Mouse (Mus musculus): ENCODE results near the gene Cyp2d26. TPM values are rescaled to one million over a fixed set of nuclear protein-coding genes. Genes with fewer than 3 reads are reported as not detected.

Cyp2d26 gene
- polyA plus RNA-seq, 1 experiment from 2014 or later = 0.26 TPM

- no peak overlapping the region for H3K9ac ChIP-seq (ENCODE audit: low read length)
- WGBS = 63% methylated on average over 1 of the region's 1 CpGs
- H3K27ac ChIP-seq (ENCODE audit: low read length) = no peak overlapping the region
- H3K4me1 ChIP-seq (ENCODE audit: control insufficient read depth, insufficient read depth, low read length) = no peaks in the 10 kb centered on the region
- ATAC-seq (replicated peaks; ENCODE audit: extremely low read depth, insufficient read depth, low FRiP score) = no peak
- no peaks in the 10 kb centered on the region for H3K27me3 ChIP-seq (ENCODE audit: control insufficient read depth, insufficient read depth, low read length)
- H3K4me3 ChIP-seq (ENCODE audit: low read length) = no peak overlapping the region
- H3K36me3 ChIP-seq (ENCODE audit: control insufficient read depth, insufficient read depth) = peaks cover 11% of the 10 kb centered on the region; the same call in 1 of the 2 replicates
- no peaks in the 10 kb centered on the region for H3K9me3 ChIP-seq (replicated peaks; ENCODE audit: control insufficient read depth, low read length)
- H3K4me2 ChIP-seq (ENCODE audit: low read depth, low read length) = no peak overlapping the region
These were observed 16.5 kb upstream of the Cyp2d26 start for GRCm38 (mm10) chr15:82810556-82810955.

- H3K9me3 ChIP-seq (replicated peaks; ENCODE audit: control insufficient read depth, low read length) = no peaks in the 10 kb centered on the region
- 75% methylated on average over 6 of the region's 6 CpGs for WGBS
- H3K36me3 ChIP-seq (ENCODE audit: control insufficient read depth, insufficient read depth) = peaks cover 11% of the 10 kb centered on the region; the same call in 1 of the 2 replicates
- no peaks in the 10 kb centered on the region for H3K27me3 ChIP-seq (ENCODE audit: control insufficient read depth, insufficient read depth, low read length)
- ATAC-seq (replicated peaks; ENCODE audit: extremely low read depth, insufficient read depth, low FRiP score) = no peak
- no peak overlapping the region for H3K4me3 ChIP-seq (ENCODE audit: low read length)
- H3K27ac ChIP-seq (ENCODE audit: low read length) = no peak overlapping the region
- no peak overlapping the region for H3K9ac ChIP-seq (ENCODE audit: low read length)
- no peaks in the 10 kb centered on the region for H3K4me1 ChIP-seq (ENCODE audit: control insufficient read depth, insufficient read depth, low read length)
- no peak overlapping the region for H3K4me2 ChIP-seq (ENCODE audit: low read depth, low read length)
These were observed 15.4 kb upstream of the Cyp2d26 start for GRCm38 (mm10) chr15:82809511-82809910.

GRCm38 (mm10) chr15:82806969-82807763 is 13.1 kb upstream of the Cyp2d26 start:
- no peaks in the 10 kb centered on the region for H3K9me3 ChIP-seq (replicated peaks; ENCODE audit: control insufficient read depth, low read length)
- H3K36me3 ChIP-seq (ENCODE audit: control insufficient read depth, insufficient read depth) = peaks cover 9% of the 10 kb centered on the region; the same call in 1 of the 2 replicates
- H3K4me3 ChIP-seq (ENCODE audit: low read length) = no peak overlapping the region
- no peak for ATAC-seq (replicated peaks; ENCODE audit: extremely low read depth, insufficient read depth, low FRiP score)
- H3K4me2 ChIP-seq (ENCODE audit: low read depth, low read length) = no peak overlapping the region
- 82% methylated on average over 5 of the region's 5 CpGs for WGBS
- H3K4me1 ChIP-seq (ENCODE audit: control insufficient read depth, insufficient read depth, low read length) = no peaks in the 10 kb centered on the region
- no peak overlapping the region for H3K27ac ChIP-seq (ENCODE audit: low read length)
- no peaks in the 10 kb centered on the region for H3K27me3 ChIP-seq (ENCODE audit: control insufficient read depth, insufficient read depth, low read length)
- no peak overlapping the region for H3K9ac ChIP-seq (ENCODE audit: low read length)

- Histone ChIP-seq H3K27me3 (ENCODE audit: control insufficient read depth, insufficient read depth, low read length) (no peaks in the 10 kb centered on the region), H3K36me3 (ENCODE audit: control insufficient read depth, insufficient read depth) (0 out of 2 replicates have a peak, but pooled peaks cover 3% of the 10 kb centered on the region), H3K9ac (ENCODE audit: low read length) (no peak overlapping the region), H3K4me1 (ENCODE audit: control insufficient read depth, insufficient read depth, low read length) (no peaks in the 10 kb centered on the region), H3K4me2 (ENCODE audit: low read depth, low read length) (no peak overlapping the region), H3K9me3 (replicated peaks; ENCODE audit: control insufficient read depth, low read length) (no peaks in the 10 kb centered on the region), H3K4me3 (ENCODE audit: low read length) (no peak overlapping the region), H3K27ac (ENCODE audit: low read length) (no peak overlapping the region)
- WGBS = 74% methylated on average over 5 of the region's 5 CpGs
- ATAC-seq (replicated peaks; ENCODE audit: extremely low read depth, insufficient read depth, low FRiP score) = no peak
These were observed 10.9 kb upstream of the Cyp2d26 start for GRCm38 (mm10) chr15:82804708-82805639.

- Histone ChIP-seq H3K4me3 (ENCODE audit: low read length) (no peak overlapping the region), H3K4me1 (ENCODE audit: control insufficient read depth, insufficient read depth, low read length) (no peaks in the 10 kb centered on the region), H3K4me2 (ENCODE audit: low read depth, low read length) (no peak overlapping the region), H3K27ac (ENCODE audit: low read length) (no peak overlapping the region), H3K9me3 (replicated peaks; ENCODE audit: control insufficient read depth, low read length) (no peaks in the 10 kb centered on the region), H3K9ac (ENCODE audit: low read length) (no peak overlapping the region), H3K36me3 (ENCODE audit: control insufficient read depth, insufficient read depth) (no peaks in the 10 kb centered on the region), H3K27me3 (ENCODE audit: control insufficient read depth, insufficient read depth, low read length) (no peaks in the 10 kb centered on the region)
- 56% methylated on average over 3 of the region's 3 CpGs for WGBS
- no peak for ATAC-seq (replicated peaks; ENCODE audit: extremely low read depth, insufficient read depth, low FRiP score)
These were observed 1.9 kb upstream of the Cyp2d26 start for GRCm38 (mm10) chr15:82795936-82796440.

GRCm38 (mm10) chr15:82793868-82794267 is 226 bp downstream of the Cyp2d26 start:
- no peaks in the 10 kb centered on the region for H3K27me3 ChIP-seq (ENCODE audit: control insufficient read depth, insufficient read depth, low read length)
- 83% methylated on average over 6 of the region's 6 CpGs for WGBS
- H3K27ac ChIP-seq (ENCODE audit: low read length) = no peak overlapping the region
- H3K9ac ChIP-seq (ENCODE audit: low read length) = no peak overlapping the region
- H3K4me3 ChIP-seq (ENCODE audit: low read length) = no peak overlapping the region
- no peaks in the 10 kb centered on the region for H3K36me3 ChIP-seq (ENCODE audit: control insufficient read depth, insufficient read depth)
- H3K4me1 ChIP-seq (ENCODE audit: control insufficient read depth, insufficient read depth, low read length) = no peaks in the 10 kb centered on the region
- no peak for ATAC-seq (replicated peaks; ENCODE audit: extremely low read depth, insufficient read depth, low FRiP score)
- H3K9me3 ChIP-seq (replicated peaks; ENCODE audit: control insufficient read depth, low read length) = no peaks in the 10 kb centered on the region
- no peak overlapping the region for H3K4me2 ChIP-seq (ENCODE audit: low read depth, low read length)

GRCm38 (mm10) chr15:82793454-82793853 is 640 bp downstream of the Cyp2d26 start:
- Histone ChIP-seq H3K27me3 (ENCODE audit: control insufficient read depth, insufficient read depth, low read length) (no peaks in the 10 kb centered on the region), H3K9ac (ENCODE audit: low read length) (no peak overlapping the region), H3K9me3 (replicated peaks; ENCODE audit: control insufficient read depth, low read length) (no peaks in the 10 kb centered on the region), H3K4me2 (ENCODE audit: low read depth, low read length) (no peak overlapping the region), H3K27ac (ENCODE audit: low read length) (no peak overlapping the region), H3K4me1 (ENCODE audit: control insufficient read depth, insufficient read depth, low read length) (no peaks in the 10 kb centered on the region), H3K36me3 (ENCODE audit: control insufficient read depth, insufficient read depth) (no peaks in the 10 kb centered on the region), H3K4me3 (ENCODE audit: low read length) (no peak overlapping the region)
- WGBS = 32% methylated on average over 1 of the region's 1 CpGs
- ATAC-seq (replicated peaks; ENCODE audit: extremely low read depth, insufficient read depth, low FRiP score) = no peak

- no peak overlapping the region for H3K9ac ChIP-seq (ENCODE audit: low read length)
- no peaks in the 10 kb centered on the region for H3K4me1 ChIP-seq (ENCODE audit: control insufficient read depth, insufficient read depth, low read length)
- ATAC-seq (replicated peaks; ENCODE audit: extremely low read depth, insufficient read depth, low FRiP score) = no peak
- no peak overlapping the region for H3K4me2 ChIP-seq (ENCODE audit: low read depth, low read length)
- H3K36me3 ChIP-seq (ENCODE audit: control insufficient read depth, insufficient read depth) = no peaks in the 10 kb centered on the region
- 89% methylated on average over 11 of the region's 11 CpGs for WGBS
- H3K27me3 ChIP-seq (ENCODE audit: control insufficient read depth, insufficient read depth, low read length) = no peaks in the 10 kb centered on the region
- no peak overlapping the region for H3K27ac ChIP-seq (ENCODE audit: low read length)
- H3K4me3 ChIP-seq (ENCODE audit: low read length) = no peak overlapping the region
- no peaks in the 10 kb centered on the region for H3K9me3 ChIP-seq (replicated peaks; ENCODE audit: control insufficient read depth, low read length)
These were observed 1.5 kb downstream of the Cyp2d26 start for GRCm38 (mm10) chr15:82792566-82792965.

- H3K27ac ChIP-seq (ENCODE audit: low read length) = no peak overlapping the region
- H3K36me3 ChIP-seq (ENCODE audit: control insufficient read depth, insufficient read depth) = no peaks in the 10 kb centered on the region
- H3K4me1 ChIP-seq (ENCODE audit: control insufficient read depth, insufficient read depth, low read length) = no peaks in the 10 kb centered on the region
- no peak overlapping the region for H3K4me3 ChIP-seq (ENCODE audit: low read length)
- no peak overlapping the region for H3K4me2 ChIP-seq (ENCODE audit: low read depth, low read length)
- WGBS = 63% methylated on average over 1 of the region's 1 CpGs
- H3K27me3 ChIP-seq (ENCODE audit: control insufficient read depth, insufficient read depth, low read length) = no peaks in the 10 kb centered on the region
- no peak for ATAC-seq (replicated peaks; ENCODE audit: extremely low read depth, insufficient read depth, low FRiP score)
- H3K9ac ChIP-seq (ENCODE audit: low read length) = no peak overlapping the region
- H3K9me3 ChIP-seq (replicated peaks; ENCODE audit: control insufficient read depth, low read length) = no peaks in the 10 kb centered on the region
These were observed 9.5 kb downstream of the Cyp2d26 start for GRCm38 (mm10) chr15:82784581-82784980.

Measured in heart, embryonic 16.5 days (tissue).